Mouse (Mus musculus) ES-E14 (cell line): ENCODE measurements at regions not wholly inside any gene's neighbourhood (a gene's known extent, or its start where the extent isn't known, plus 50 kb on each side); places are given as distances from the start of the nearest gene placed in this dataset.

Experiments
- DNase-seq: peaks from one replicate; pipeline ENCODE4 v3.0.0-alpha.2; 2013; ENCODE audit warnings: low read depth, low spot score
- H3K27ac ChIP-seq: 2 replicates; pipeline ENCODE4 v1.5.1; 2012; ENCODE audit warnings: low read depth, mild to moderate bottlenecking, low read length, moderate library complexity, mixed read lengths; ENCODE audit not compliant: poor library complexity, insufficient read depth, severe bottlenecking
- H3K36me3 ChIP-seq: 2 replicates; pipeline ENCODE4 v1.6.1; 2012; ENCODE audit warnings: mild to moderate bottlenecking, low read length, moderate library complexity, mixed read lengths; ENCODE audit not compliant: control insufficient read depth, poor library complexity, insufficient read depth, severe bottlenecking
- H3K4me1 ChIP-seq, 2 experiments: fragments of 150-350 bp in 1 of 2; sonication (generic) in 1 of 2; 2 replicates each; pipeline ENCODE4 v1.6.1; 2012; ENCODE audit warnings: low read length in 2 of 2, mild to moderate bottlenecking in 1 of 2, mixed read lengths in 1 of 2; ENCODE audit not compliant: control insufficient read depth in 2 of 2, insufficient read depth in 2 of 2, poor library complexity in 1 of 2
- H3K4me3 ChIP-seq, 2 experiments: fragments of 150-350 bp in 1 of 2; sonication (generic) in 1 of 2; 2 replicates each; pipeline ENCODE4 v1.5.1; 2012; ENCODE audit warnings: low read length in 2 of 2, low read depth in 1 of 2, mild to moderate bottlenecking in 1 of 2, mixed read lengths in 1 of 2; ENCODE audit not compliant: insufficient read depth in 1 of 2, poor library complexity in 1 of 2, severe bottlenecking in 1 of 2
- H3K9ac ChIP-seq: 2 replicates; pipeline ENCODE4 v1.6.1; 2012; ENCODE audit warnings: low read depth, mild to moderate bottlenecking, low read length, mixed read lengths; ENCODE audit not compliant: poor library complexity, insufficient read depth, severe bottlenecking
- H3K9me3 ChIP-seq: fragments of 150-350 bp; sonication (generic); 2 replicates; pipeline ENCODE4 v1.6.1; 2012; ENCODE audit warnings: low read depth, mild to moderate bottlenecking, low read length; ENCODE audit not compliant: control insufficient read depth, insufficient read depth
- CHD2 ChIP-seq: IDR thresholded peaks from 2 replicates; pipeline ENCODE4 v1.6.1; 2014; ENCODE audit warnings: mild to moderate bottlenecking, low read depth, low read length, inconsistent platforms
- HCFC1 ChIP-seq: IDR thresholded peaks from 2 replicates; pipeline ENCODE4 v1.6.1; 2012; ENCODE audit warnings: low read length, inconsistent platforms, borderline replicate concordance; ENCODE audit not compliant: insufficient read depth
- MAFK ChIP-seq: IDR thresholded peaks from 2 replicates; pipeline ENCODE4 v1.6.1; 2014; ENCODE audit warnings: mild to moderate bottlenecking, low read depth, low read length, inconsistent platforms; ENCODE audit not compliant: insufficient read depth
- ZC3H11A ChIP-seq: IDR thresholded peaks from 2 replicates; pipeline ENCODE4 v1.6.1; 2012; ENCODE audit warnings: low read depth, mild to moderate bottlenecking, inconsistent platforms, low read length, borderline replicate concordance
- ZNF384 ChIP-seq: IDR thresholded peaks from 2 replicates; pipeline ENCODE4 v1.6.1; 2012; ENCODE audit warnings: low read depth, low read length, inconsistent platforms
- in situ Hi-C, 2 experiments: fragments of 600-800 bp; cut with MboI; formaldehyde crosslinking; loops; one replicate each; pipeline ENCODE4 v1.15.1; 2025; ENCODE audit warnings: low sequenced_read_pairs in 2 of 2, inconsistent platforms in 1 of 2; ENCODE audit not compliant: unreplicated experiment in 2 of 2

- no peak for TF ChIP-seq CHD2
- TF ChIP-seq MAFK = no peak
- no peak for TF ChIP-seq ZNF384
- no peak for TF ChIP-seq HCFC1
- no peak for TF ChIP-seq ZC3H11A
- no peaks in the 10 kb centered on the region for H3K36me3 ChIP-seq
- in situ Hi-C loops = no loop called here
- H3K9me3 ChIP-seq = no peaks in the 10 kb centered on the region
- no peak overlapping the region for H3K4me3 ChIP-seq
- no peaks in the 10 kb centered on the region for H3K4me1 ChIP-seq
- H3K9ac ChIP-seq = no peak overlapping the region
- H3K27ac ChIP-seq = no peak overlapping the region
- no peak for DNase-seq
Measured at GRCm38 (mm10) chr6:103421013-103421933, 89.1 kb upstream of the Chl1 start.

DNA sequence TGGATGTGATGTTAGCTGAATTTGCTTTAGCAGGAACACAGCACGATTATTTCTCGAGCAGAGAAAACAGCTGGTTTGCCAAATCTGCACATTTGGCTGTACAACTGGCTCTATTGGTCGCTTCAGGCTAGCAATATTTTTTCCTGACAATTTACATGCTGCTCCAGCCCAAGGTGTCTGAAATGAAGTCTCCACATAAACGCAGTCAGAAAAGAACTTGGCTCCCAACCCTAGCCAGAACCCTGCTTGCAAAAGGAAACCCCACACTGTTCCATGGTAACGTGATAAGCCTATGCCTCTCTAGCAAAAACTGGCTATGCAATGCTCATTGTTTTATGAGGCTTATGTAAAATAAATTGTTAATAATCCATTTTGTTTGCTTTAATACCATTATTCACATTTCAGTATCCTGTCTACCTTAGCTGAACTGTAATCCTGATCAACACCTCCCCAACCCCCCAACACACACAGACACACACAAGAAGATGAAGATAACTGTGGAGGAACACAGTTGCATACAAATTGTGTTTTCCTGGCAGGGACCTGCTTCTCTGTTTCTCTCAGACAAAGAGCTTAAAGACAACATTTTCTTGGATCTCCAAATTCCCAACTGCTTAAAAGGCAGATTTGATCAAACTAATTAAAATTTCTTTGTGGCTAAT is 79.3 kb upstream of the Chl1 start:
- TF ChIP-seq MAFK (no peak), HCFC1 (no peak), ZC3H11A (no peak), ZNF384 (no peak)
- no peak overlapping the region for H3K9ac ChIP-seq
- no peak for DNase-seq
- no peak overlapping the region for H3K27ac ChIP-seq
- in situ Hi-C loops = no loop called here
- no peak overlapping the region for H3K4me3 ChIP-seq
- no peaks in the 10 kb centered on the region for H3K9me3 ChIP-seq
- no peaks in the 10 kb centered on the region for H3K36me3 ChIP-seq
- no peaks in the 10 kb centered on the region for H3K4me1 ChIP-seq

GRCm38 (mm10) chr6:103431595-103431957 is 78.8 kb upstream of the Chl1 start:
- H3K36me3 ChIP-seq = no peaks in the 10 kb centered on the region
- no peak overlapping the region for H3K27ac ChIP-seq
- no peaks in the 10 kb centered on the region for H3K9me3 ChIP-seq
- no peaks in the 10 kb centered on the region for H3K4me1 ChIP-seq
- H3K4me3 ChIP-seq = no peak overlapping the region
- DNase-seq = no peak
- TF ChIP-seq HCFC1 (no peak), MAFK (no peak), CHD2 (no peak), ZNF384 (no peak), ZC3H11A (no peak)
- no peak overlapping the region for H3K9ac ChIP-seq
- in situ Hi-C loops = no loop called here
